In genomic region chr17:12163403-12163802, GRCm38 (mm10) we compare ENCODE assay signal across 9 mouse cellular contexts. TPM values are rescaled to one million over a fixed set of nuclear protein-coding genes. Genes with fewer than 3 reads are reported as not detected.
A peak's percentile ranks its signal among the peaks of the same experiment; 100 is the strongest.
DNase-seq lines count a peak whose midpoint lies in the region; ATAC-seq and TF ChIP-seq lines count a peak whose summit lies in the region.
"Had no signal": no experiment of that assay in that cellular context is flagged by ENCODE, and none has a peak within 500 bp of the region (broad histone marks: within the 10 kb centered on the region; RNA-seq: fewer than 3 reads in every experiment).

No protein-coding gene starts in this region.

- ATAC-seq in heart, embryonic 12.5 days (ENCODE audit: insufficient number of reproducible peaks, low FRiP score), result peak; percentile 36; the same call in 1 of the 2 replicates
- peak; percentile 35; the same call in 1 of the 2 replicates for ATAC-seq in lung, embryonic 14.5 days (ENCODE audit: insufficient read depth)
- ATAC-seq in intestine, embryonic 15.5 days, result peak; percentile 27; the same call in 1 of the 2 replicates
- no peak for ATAC-seq in frontal cortex, adult (ENCODE audit: low TSS enrichment)

- H3K4me3 ChIP-seq in heart, embryonic 12.5 days, result no peak overlapping the region
- H3K4me3 ChIP-seq in lung, embryonic 14.5 days (ENCODE audit: low read depth, low read length), result no peak overlapping the region
- H3K4me3 ChIP-seq in intestine, embryonic 15.5 days (replicated peaks), result no peak overlapping the region
- H3K4me3 ChIP-seq: stomach, embryonic 15.5 days had no signal

- H3K4me1 ChIP-seq in heart, embryonic 12.5 days (replicated peaks), result peaks cover 20% of the 10 kb centered on the region
- peaks cover 22% of the 10 kb centered on the region for H3K4me1 ChIP-seq in lung, embryonic 14.5 days (ENCODE audit: insufficient read depth)
- peaks cover 11% of the 10 kb centered on the region for H3K4me1 ChIP-seq in intestine, embryonic 15.5 days (replicated peaks)

- H3K36me3 ChIP-seq in heart, embryonic 12.5 days, result peaks cover 7% of the 10 kb centered on the region; the same call in 1 of the 2 replicates
- peaks cover 16% of the 10 kb centered on the region for H3K36me3 ChIP-seq in lung, embryonic 14.5 days (ENCODE audit: insufficient read depth)
- no peaks in the 10 kb centered on the region for H3K36me3 ChIP-seq in intestine, embryonic 15.5 days
- H3K36me3 ChIP-seq: stomach, embryonic 15.5 days had no signal

- no peak overlapping the region for H3K9ac ChIP-seq in heart, embryonic 12.5 days
- H3K9ac ChIP-seq in lung, embryonic 14.5 days, result no peak overlapping the region
- H3K9ac ChIP-seq in intestine, embryonic 15.5 days, result no peak overlapping the region
- H3K9ac ChIP-seq: stomach, embryonic 15.5 days had no signal

- no peak for DNase-seq in heart, adult 11 months
- DNase-seq in lung, embryonic 14.5 days, result peak; percentile 86
- no peak for DNase-seq in lung, adult 18-20 months
- DNase-seq in ZHBTc4 (ENCODE audit: low read depth, low spot score), result peak; percentile 62
- no peak for DNase-seq in T-cell, adult 2 months (ENCODE audit: low spot score)

- no peaks in the 10 kb centered on the region for H3K9me3 ChIP-seq in heart, embryonic 12.5 days (replicated peaks)
- no peaks in the 10 kb centered on the region for H3K9me3 ChIP-seq in lung, embryonic 14.5 days (ENCODE audit: low read depth, low read length)
- no peaks in the 10 kb centered on the region for H3K9me3 ChIP-seq in intestine, embryonic 15.5 days
- H3K9me3 ChIP-seq: stomach, embryonic 15.5 days had no signal

- no peaks in the 10 kb centered on the region for H3K27me3 ChIP-seq in heart, embryonic 12.5 days (replicated peaks)
- H3K27me3 ChIP-seq in lung, embryonic 14.5 days (ENCODE audit: insufficient read depth, low read length), result no peaks in the 10 kb centered on the region
- no peaks in the 10 kb centered on the region for H3K27me3 ChIP-seq in intestine, embryonic 15.5 days (replicated peaks)
- H3K27me3 ChIP-seq: stomach, embryonic 15.5 days had no signal

- H3K27ac ChIP-seq in heart, embryonic 12.5 days (ENCODE audit: poor library complexity, severe bottlenecking), result no peak overlapping the region
- H3K27ac ChIP-seq in lung, embryonic 14.5 days (ENCODE audit: low read depth), result no peak overlapping the region; the same call in 1 of the 2 replicates
- H3K27ac ChIP-seq in intestine, embryonic 15.5 days, result no peak overlapping the region
- H3K27ac ChIP-seq: stomach, embryonic 15.5 days had no signal

- WGBS in heart, embryonic 12.5 days, result 71% methylated on average over 13 of the region's 13 CpGs
- WGBS in lung, embryonic 14.5 days, result 31% methylated on average over 13 of the region's 13 CpGs
- 53% methylated on average over 13 of the region's 13 CpGs for WGBS in intestine, embryonic 15.5 days

- TF ChIP-seq CTCF in lung, embryonic 14.5 days (IDR thresholded peaks at IDR 0.05; ENCODE audit: low read depth), result no peak

- no peak overlapping the region for H3K4me2 ChIP-seq in heart, embryonic 12.5 days
- H3K4me2 ChIP-seq in lung, embryonic 14.5 days, result peak overlapping the region; percentile 24; the same call in 1 of the 2 replicates
- H3K4me2 ChIP-seq in intestine, embryonic 15.5 days (replicated peaks), result no peak overlapping the region
- H3K4me2 ChIP-seq: stomach, embryonic 15.5 days had no signal

RNA-seq across cellular contexts. Expression of gene Agpat4, which starts 44.9 kb away (rescaled TPM):
- 20.3 and 21.1 TPM in 2 replicates for polyA plus RNA-seq in heart, embryonic 12.5 days (2016; fragmentation: Nextera tagmentation; extraction: Ambion mirVana)
- polyA plus RNA-seq in lung, embryonic 14.5 days (2014; fragmentation: Nextera tagmentation; extraction: Ambion mirVana), result 27.4 and 28.2 TPM in 2 replicates
- 19.6 and 20.2 TPM in 2 replicates for polyA plus RNA-seq in intestine, embryonic 15.5 days (2015; fragmentation: Nextera tagmentation; extraction: Ambion mirVana)

Comparison
In these comparisons a context has a peak if more than half of its experiments do, and no peak if none do; other contexts are left out.
1. DNase-seq: peak in lung, embryonic 14.5 days (single experiment) and ZHBTc4 (single experiment); none in heart, adult 11 months (single experiment), lung, adult 18-20 months (0 of 2) and T-cell, adult 2 months (single experiment).